In the genomic region with DNA sequence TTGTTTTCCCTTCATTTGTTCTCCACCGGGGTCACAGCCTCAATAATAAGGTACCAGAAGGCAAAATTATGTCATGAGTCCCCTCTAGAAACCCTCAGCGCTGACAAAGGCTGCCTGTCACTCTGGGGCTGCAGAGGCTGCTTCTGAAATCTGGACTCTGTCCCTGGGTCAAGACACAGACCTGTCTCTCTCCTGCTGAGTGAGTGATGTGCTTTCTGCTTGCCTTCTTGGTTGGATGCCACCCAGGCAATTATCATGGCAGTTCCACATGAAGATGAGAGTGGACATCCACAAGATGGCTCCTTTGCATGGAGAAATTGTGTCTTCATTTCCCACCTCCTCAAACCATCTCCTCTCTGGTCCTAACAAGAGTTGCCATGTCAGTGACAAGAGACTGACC, we compare ENCODE assay signal across 25 mouse cellular contexts. TPM values are rescaled to one million over a fixed set of nuclear protein-coding genes. Genes with fewer than 3 reads are reported as not detected.
"Had no signal": no experiment of that assay in that cellular context is flagged by ENCODE, and none has a peak within 500 bp of the region (broad histone marks: within the 10 kb centered on the region; RNA-seq: fewer than 3 reads in every experiment).

No protein-coding gene starts in this region.

- DNase-seq: lung, adult 18-20 months; lung, embryonic 14.5 days; lung, postnatal 10 days; lung, postnatal 4 days; midbrain, embryonic 14.5 days; retina, postnatal 1 day; right cerebral cortex, adult 18-20 months; right cerebral cortex, postnatal 25 days; right cerebral cortex, postnatal 4 days; spleen, adult 18-20 months; thymus, adult 18-20 months; thymus, postnatal 25 days; thymus, postnatal 4 days had no signal

- H3K9ac ChIP-seq: lung, embryonic 14.5 days; midbrain, embryonic 12.5 days; neural tube, embryonic 13.5 days; neural tube, embryonic 15.5 days had no signal

- H3K4me3 ChIP-seq: midbrain, embryonic 10.5 days; midbrain, embryonic 12.5 days; myocyte; neural tube, embryonic 13.5 days; neural tube, embryonic 15.5 days had no signal

- H3K36me3 ChIP-seq: midbrain, embryonic 10.5 days; midbrain, embryonic 12.5 days; neural tube, embryonic 13.5 days; neural tube, embryonic 15.5 days had no signal

- H3K27me3 ChIP-seq: midbrain, embryonic 12.5 days; neural tube, embryonic 13.5 days; neural tube, embryonic 15.5 days had no signal

- H3K27ac ChIP-seq: midbrain, embryonic 10.5 days; midbrain, embryonic 12.5 days; neural tube, embryonic 13.5 days; neural tube, embryonic 15.5 days had no signal

- ATAC-seq: midbrain, embryonic 16.5 days had no signal

- H3K4me2 ChIP-seq: lung, embryonic 14.5 days; midbrain, embryonic 12.5 days; neural tube, embryonic 13.5 days; neural tube, embryonic 15.5 days had no signal

- H3K9me3 ChIP-seq: midbrain, embryonic 10.5 days; midbrain, embryonic 12.5 days; neural tube, embryonic 13.5 days; neural tube, embryonic 15.5 days had no signal

RNA-seq across cellular contexts. Expression of a gene that starts 1.2 kb away (rescaled TPM):
- polyA plus RNA-seq: lung, embryonic 16.5 days; midbrain, embryonic 10.5 days; midbrain, embryonic 12.5 days; midbrain, embryonic 14.5 days; midbrain, embryonic 16.5 days; myocyte; neural tube, embryonic 11.5 days; neural tube, embryonic 13.5 days; neural tube, embryonic 15.5 days; small intestine, adult 2 months; stomach, embryonic 14.5 days; stomach, embryonic 16.5 days; urinary bladder, adult 2 months had no signal
